ENCODE assay signal across 8 mouse cellular contexts in the genomic region with DNA sequence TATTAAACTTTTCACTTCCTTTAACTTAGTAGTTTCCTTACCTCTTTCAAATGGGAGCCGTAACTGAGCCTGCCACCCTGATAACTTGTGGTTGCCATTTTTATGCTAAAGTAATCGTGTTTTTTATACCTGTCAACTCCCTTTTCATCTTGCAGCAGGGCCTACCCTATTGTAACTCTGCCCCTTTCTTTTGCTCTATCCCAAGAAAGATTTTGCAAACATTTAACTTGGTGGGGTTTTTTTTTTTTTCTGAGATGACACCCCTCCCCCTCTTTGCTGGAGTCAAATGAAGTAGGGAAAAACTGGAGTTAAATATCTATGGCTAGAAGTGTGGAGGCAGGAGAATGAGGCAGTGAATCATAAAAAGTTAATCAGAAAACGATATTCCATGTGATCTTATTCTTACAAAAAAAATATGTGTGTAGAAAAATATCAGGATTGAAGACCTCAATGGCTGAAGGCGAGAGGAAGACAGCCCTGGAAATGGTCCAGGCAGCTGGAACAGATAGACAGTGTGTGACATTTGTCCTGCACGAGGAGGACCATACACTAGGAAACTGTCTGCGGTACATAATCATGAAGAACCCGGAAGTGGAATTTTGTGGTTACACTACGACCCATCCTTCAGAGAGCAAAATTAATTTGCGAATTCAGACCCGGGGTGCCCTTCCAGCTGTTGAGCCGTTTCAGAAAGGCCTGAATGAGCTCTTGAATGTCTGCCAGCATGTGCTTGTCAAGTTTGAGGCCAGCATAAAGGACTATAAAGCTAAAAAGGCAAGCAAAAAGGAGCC. TPM values are rescaled to one million over a fixed set of nuclear protein-coding genes. Genes with fewer than 3 reads are reported as not detected.
A peak's percentile ranks its signal among the peaks of the same experiment; 100 is the strongest.
DNase-seq lines count a peak whose midpoint lies in the region; ATAC-seq lines count a peak whose summit lies in the region.

No protein-coding gene starts in this region.

- ATAC-seq in liver, embryonic 16.5 days (ENCODE audit: low read depth), result no peak
- ATAC-seq in activated CD4-positive, CD25-positive, alpha-beta regulatory T cell, adult 4 months, result no peak

- WGBS in heart, embryonic 10.5 days, result 65% methylated on average over 11 of the region's 11 CpGs
- 44% methylated on average over 11 of the region's 11 CpGs for WGBS in liver, embryonic 16.5 days (ENCODE audit: insufficient replicate concordance)

- intact Hi-C loops in heart, postnatal 14 days (cut with DNase I), result loop anchor here (5.0 kb wide), 1 partner anchor 96 kb away; no protein-coding TSS in a partner anchor

- peak overlapping the region; percentile 86 for H3K9ac ChIP-seq in liver, embryonic 16.5 days (ENCODE audit: low read depth, low read length)

- H3K27me3 ChIP-seq in heart, embryonic 10.5 days (ENCODE audit: insufficient read depth, poor library complexity, severe bottlenecking), result no peaks in the 10 kb centered on the region
- H3K27me3 ChIP-seq in liver, embryonic 16.5 days (ENCODE audit: control insufficient read depth, insufficient read depth, low read depth, low read length), result no peaks in the 10 kb centered on the region

- no peaks in the 10 kb centered on the region for H3K9me3 ChIP-seq in heart, embryonic 10.5 days
- H3K9me3 ChIP-seq in liver, embryonic 16.5 days (replicated peaks; ENCODE audit: control insufficient read depth, low read length), result no peaks in the 10 kb centered on the region

- peak overlapping the region; percentile 94 for H3K27ac ChIP-seq in heart, embryonic 10.5 days
- peak overlapping the region; percentile 77; the same call in 1 of the 2 replicates for H3K27ac ChIP-seq in liver, embryonic 16.5 days (ENCODE audit: low read length)

- DNase-seq in heart, embryonic 10.5 days (ENCODE audit: low spot score), result no peak
- no peak for DNase-seq in heart, postnatal 14 days
- DNase-seq in adipocyte (ENCODE audit: low spot score), result peak; percentile 44
- DNase-seq in induced T-regulatory cell, adult 2 months (ENCODE audit: low read depth), result peak; percentile 52
- DNase-seq in thymus, postnatal 4 days, result no peak
- no peak for DNase-seq in ovary, postnatal 10 days (ENCODE audit: low spot score)

- H3K4me3 ChIP-seq in heart, embryonic 10.5 days, result peak overlapping the region; percentile 89
- peak overlapping the region; percentile 89 for H3K4me3 ChIP-seq in liver, embryonic 16.5 days (ENCODE audit: low read depth, low read length)

- H3K36me3 ChIP-seq in heart, embryonic 10.5 days, result peaks cover 16% of the 10 kb centered on the region
- no peaks in the 10 kb centered on the region for H3K36me3 ChIP-seq in liver, embryonic 16.5 days (ENCODE audit: control insufficient read depth, insufficient read depth)

- peaks cover 19% of the 10 kb centered on the region for H3K4me1 ChIP-seq in heart, embryonic 10.5 days
- H3K4me1 ChIP-seq in liver, embryonic 16.5 days (ENCODE audit: control insufficient read depth, low read depth, low read length), result peaks cover 26% of the 10 kb centered on the region

- H3K4me2 ChIP-seq in liver, embryonic 16.5 days (ENCODE audit: low read depth, low read length), result peak overlapping the region; percentile 80

RNA-seq across cellular contexts. Expression of a gene that starts 1.5 kb away (rescaled TPM):
- 114 and 129 TPM in 2 replicates for polyA plus RNA-seq in heart, embryonic 10.5 days (2016; fragmentation: Nextera tagmentation; extraction: Ambion mirVana)
- total RNA-seq in heart, postnatal 14 days (2021), result 10 to 100 TPM; 69.4 to 70.4 TPM
- polyA plus RNA-seq in liver, embryonic 16.5 days (2015; fragmentation: Nextera tagmentation; extraction: Ambion mirVana), result 54.4 and 56.9 TPM in 2 replicates
- 100 to 1,000 TPM; 179 to 194 TPM for polyA plus RNA-seq in activated CD4-positive, CD25-positive, alpha-beta regulatory T cell, adult 4 months (2017; shearing (Covaris generic))

RNA-seq across cellular contexts. Expression of a gene that starts 1.9 kb away (rescaled TPM):
- 7.7 and 10.0 TPM in 2 replicates for polyA plus RNA-seq in heart, embryonic 10.5 days (2016; fragmentation: Nextera tagmentation; extraction: Ambion mirVana)
- total RNA-seq in heart, postnatal 14 days (2021), result 10 to 100 TPM; 15.7 to 16.5 TPM
- 4.6 and 5.7 TPM in 2 replicates for polyA plus RNA-seq in liver, embryonic 16.5 days (2015; fragmentation: Nextera tagmentation; extraction: Ambion mirVana)
- polyA plus RNA-seq in activated CD4-positive, CD25-positive, alpha-beta regulatory T cell, adult 4 months (2017; shearing (Covaris generic)), result 10 to 100 TPM; 19.3 to 24.8 TPM

Comparison
In these comparisons a context has a peak if more than half of its experiments do, and no peak if none do; other contexts are left out.
1. DNase-seq: peak in adipocyte (single experiment) and induced T-regulatory cell, adult 2 months (single experiment); none in heart, embryonic 10.5 days (single experiment), heart, postnatal 14 days (0 of 2), thymus, postnatal 4 days (single experiment) and ovary, postnatal 10 days (single experiment).